Mouse (Mus musculus) thymus, postnatal 36 days (tissue): ENCODE results near the gene Katna1.
A peak's percentile ranks its signal among the peaks of the same experiment; 100 is the strongest.
"Not testable (repeated sequence)": the region's sequence is repeated elsewhere in the genome, so short reads cannot be mapped to it uniquely, and the experiment has no call there.

Experiments used
- DNase-seq, 2 experiments: peaks; one replicate each; pipeline ENCODE4 v3.0.0; 2022; ENCODE audit warnings: mixed read lengths in 2 of 2

Gene Katna1

DNA sequence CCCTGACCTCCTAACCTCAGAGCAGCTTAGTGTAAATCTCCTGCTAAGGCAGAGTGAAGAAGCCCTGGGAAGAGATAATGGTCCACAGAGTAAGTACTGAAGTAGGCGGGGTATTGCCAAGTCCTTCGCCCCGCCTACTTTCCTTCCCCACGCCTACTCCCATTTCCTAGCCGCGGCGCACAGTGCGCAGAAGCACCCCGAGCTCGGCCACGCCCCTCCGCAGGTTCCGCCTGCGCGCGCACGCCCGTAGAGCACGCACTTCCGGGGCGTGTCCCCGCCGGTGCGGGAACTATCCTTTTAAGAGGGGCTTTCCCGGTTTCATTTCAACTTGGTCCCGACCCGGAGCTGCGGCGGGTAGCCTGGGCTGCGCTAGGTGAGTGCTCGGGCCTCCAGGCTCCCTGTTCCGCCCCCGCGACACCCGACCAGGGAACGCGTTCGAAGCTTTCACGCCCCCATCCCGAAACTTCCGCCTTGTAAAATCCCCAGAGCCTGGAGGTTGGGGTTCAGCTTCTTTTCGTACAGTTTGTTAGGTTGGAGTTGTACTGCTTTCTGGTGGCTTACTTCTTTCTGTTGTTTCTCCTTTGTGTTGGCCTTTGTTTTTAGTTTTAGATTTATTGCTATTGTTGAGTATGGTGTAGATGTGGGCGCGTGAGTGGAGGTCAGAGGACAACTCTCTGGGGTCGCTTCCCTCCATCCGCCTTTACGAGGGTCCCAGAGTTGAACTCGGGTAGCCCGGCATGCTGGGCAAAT lies at the start of gene Katna1:
Gene Katna1, plus strand, starts transcription at position 250 of the 750 bp plus-strand sequence.
- DNase-seq, result peak; percentile 93 to 95

DNA sequence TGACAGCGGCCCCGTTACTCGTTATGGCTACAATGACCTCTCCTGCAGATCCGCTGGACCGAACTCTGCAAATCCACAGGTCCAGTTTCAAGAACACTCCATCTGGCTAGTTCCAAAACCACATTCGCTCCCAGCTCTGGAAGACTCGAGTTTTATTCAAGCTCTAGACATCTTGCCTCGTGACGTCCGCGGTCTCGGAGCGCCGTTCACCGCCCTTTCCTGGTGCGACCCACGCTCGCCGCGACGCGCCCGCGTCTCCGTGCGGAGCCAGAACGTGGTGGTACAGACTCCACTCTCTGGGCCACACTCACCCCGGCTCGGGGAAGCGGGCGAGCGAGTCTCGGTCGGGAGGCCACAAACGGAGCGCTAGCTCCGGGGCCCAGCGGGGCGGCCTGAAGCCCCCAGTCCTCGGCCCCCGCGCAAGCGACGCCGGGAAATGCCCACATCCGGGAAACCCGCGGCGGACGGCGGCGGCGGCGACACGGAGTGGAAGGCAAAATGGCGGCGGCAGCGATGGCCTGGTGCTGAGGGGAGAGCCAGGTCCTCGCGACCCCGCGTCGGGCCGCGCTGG lies 45.0 kb upstream of the Katna1 start, which contains the start of the genes Pcmt1 and Lats1:
Gene Pcmt1, minus strand, starts transcription at position 406 of the 571 bp plus-strand sequence.
Gene Lats1, plus strand, starts transcription at position 484 of the 571 bp plus-strand sequence.
- peak; percentile 88 to 90 for DNase-seq

DNA sequence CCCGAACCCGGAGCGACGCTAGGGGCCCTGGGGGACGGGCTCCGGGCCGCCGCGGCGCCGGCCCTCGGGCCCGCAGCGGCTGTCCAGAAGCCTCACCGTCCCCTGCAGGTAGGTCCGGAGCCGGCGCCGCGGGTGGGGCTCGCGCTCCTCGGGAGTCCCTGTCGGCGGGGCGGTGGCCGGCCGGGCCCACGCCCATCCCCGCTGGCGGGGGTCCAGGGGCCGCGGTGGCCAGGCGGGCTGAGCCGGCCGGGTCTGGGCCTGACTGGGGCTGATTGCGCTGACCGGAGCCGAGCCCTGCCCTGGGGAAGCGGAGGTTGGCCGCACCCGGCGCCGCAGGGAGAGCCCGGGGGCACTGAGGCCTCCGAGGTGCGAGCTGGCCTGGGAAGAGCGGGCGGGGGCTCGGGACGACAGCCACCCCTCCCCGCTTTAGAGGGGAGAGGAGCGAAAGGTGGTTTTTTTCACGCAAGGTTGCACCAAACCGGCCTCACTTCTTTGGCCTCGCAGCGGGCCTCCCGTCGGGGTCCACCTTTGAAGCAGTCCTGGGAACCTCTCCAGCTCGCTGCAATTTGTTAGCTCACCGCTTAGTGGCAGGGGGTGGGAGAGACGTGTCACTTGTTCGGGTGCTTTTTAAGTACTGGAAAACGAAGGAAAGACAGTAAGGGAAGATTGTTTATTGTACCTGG lies 44.3 kb upstream of the Katna1 start:
- DNase-seq, result peak; percentile 55 to 70

DNA sequence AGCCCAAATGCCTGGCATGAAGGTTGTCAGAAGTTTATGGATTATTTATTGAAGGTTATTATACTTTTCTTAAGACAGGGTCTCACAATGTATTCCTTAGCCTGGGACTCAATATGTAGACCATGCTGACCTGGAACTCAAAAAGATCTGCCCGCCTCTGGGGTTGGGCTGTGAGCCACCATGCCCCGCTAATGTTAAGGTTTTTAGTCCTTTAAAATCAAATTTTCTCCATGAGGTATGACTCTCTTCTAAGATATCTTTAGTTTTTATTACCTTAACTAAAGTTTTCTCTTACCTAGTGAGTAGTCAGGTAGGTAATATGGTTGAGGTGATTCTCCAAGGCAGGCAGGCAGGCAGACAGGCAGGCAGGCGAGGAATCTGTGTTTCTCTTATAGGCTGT lies 43.6 kb upstream of the Katna1 start:
- DNase-seq, result no peak

DNA sequence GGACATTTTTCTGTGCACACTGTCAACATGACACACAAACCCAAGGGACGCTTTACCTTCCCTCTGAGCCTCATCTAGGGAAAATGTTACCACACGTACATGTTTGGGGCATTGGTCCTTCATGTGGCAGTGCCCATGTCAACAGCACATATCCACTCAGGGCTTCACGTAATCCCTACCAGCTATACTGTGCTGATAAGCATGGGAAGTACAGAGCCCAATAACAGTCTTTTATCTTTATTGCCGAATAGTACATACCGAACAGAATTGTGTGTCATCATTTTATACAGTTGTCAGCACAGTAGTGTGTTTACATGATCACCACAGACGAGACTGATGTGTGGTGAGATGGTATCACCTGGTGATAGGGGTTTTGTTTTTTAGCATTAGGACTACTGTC lies 38.9 kb upstream of the Katna1 start:
- no peak for DNase-seq

DNA sequence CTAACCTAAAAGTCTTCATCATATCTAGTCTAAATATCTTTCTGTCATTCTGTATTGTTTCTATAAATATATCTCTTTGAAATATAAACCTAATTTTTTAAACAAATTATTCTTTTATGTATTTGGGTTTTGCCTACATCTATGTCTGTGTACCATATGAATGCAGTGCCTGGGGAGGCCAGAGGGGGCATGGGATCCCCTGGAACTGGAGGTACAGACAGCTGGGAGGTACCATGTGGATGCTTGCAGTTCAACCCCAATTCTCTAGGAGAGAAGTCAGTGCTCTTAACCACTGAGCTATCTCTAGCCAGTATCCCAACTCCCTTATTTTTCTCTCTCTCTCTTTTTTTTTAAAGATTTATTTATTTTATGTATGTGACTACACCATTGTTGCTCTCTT lies 30.5 kb upstream of the Katna1 start:
- DNase-seq, result peak; percentile 12 to 34

DNA sequence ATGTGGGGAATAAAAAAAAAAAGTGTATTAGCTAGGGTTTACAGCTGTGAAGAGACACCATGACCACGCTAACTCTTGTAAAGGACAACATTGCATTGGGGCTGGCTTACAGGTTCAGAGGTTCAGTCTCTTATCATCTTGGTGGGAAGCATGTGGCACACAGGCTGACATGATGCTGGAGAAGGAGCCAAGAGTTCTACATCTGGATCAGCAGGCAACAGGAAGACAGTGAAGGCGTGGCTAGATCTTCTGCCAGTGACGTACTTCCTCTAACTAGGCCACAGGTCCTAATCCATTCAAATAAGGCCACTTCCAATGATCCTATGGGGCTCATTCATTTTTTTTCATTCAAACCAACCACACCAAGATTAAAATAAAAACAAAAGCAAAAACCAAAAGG lies 25.7 kb upstream of the Katna1 start:
- DNase-seq, result no peak

DNA sequence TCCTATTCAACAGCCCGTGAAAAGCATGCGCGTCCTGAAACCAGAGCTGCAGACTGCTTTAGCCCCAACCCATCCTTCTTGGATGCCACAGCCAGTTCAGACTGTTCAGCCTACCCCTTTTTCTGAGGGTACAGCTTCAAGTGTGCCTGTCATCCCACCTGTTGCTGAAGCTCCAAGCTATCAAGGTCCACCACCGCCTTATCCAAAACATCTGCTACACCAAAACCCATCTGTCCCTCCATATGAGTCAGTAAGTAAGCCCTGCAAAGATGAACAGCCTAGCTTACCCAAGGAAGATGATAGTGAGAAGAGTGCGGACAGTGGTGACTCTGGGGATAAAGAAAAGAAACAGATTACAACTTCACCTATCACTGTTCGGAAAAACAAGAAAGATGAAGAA lies 23.2 kb upstream of the Katna1 start:
- DNase-seq, result no peak

DNA sequence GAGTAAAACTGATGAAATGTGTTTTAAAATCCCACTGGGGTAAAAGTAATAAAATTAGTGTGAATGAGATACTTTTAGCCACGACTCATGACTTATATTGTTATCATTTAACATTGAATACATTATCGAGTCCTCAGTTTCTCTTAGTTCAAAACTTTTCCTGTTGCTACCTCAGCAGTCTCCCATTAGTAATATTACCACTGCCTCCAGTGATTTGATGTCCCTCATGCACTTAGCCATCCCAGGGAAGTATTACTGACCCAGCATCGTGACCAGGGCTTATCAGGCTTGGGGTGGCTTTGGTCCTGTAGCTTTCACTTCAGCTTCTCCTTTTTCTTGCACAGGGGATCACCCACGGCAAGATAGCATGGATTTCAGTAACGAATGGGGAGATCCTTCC lies 15.7 kb upstream of the Katna1 start:
- no peak for DNase-seq

DNA sequence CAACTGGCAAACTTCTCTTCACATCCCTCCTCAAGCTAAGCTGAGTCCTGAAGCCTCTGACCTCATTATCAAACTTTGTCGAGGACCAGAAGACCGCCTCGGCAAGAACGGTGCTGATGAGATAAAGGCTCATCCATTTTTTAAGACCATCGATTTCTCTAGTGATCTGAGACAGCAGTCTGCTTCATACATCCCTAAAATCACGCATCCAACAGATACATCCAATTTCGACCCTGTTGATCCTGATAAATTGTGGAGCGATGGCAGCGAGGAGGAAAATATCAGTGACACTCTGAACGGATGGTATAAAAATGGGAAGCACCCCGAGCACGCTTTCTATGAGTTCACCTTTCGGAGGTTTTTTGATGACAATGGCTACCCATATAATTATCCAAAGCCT lies 13.3 kb upstream of the Katna1 start:
- no peak for DNase-seq

DNA sequence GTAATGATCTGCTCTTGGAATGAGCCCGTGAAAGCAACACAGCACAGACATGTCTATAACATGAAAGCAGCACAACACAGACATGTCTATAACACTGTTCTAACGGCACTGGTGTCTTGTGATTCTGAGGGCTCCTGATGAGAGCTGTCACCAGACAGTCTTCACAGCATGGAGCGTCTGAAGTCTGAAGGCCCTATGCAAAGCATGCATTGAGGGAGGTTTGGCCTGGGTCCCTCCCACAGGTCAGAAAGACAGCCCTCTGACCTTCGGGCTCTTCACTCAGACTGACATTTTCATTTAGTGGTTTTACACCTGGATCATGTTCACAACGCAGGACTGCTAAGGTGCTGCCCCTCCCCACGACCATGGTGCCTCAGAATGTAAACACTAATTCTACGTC lies 10.7 kb upstream of the Katna1 start:
- DNase-seq, result no peak

DNA sequence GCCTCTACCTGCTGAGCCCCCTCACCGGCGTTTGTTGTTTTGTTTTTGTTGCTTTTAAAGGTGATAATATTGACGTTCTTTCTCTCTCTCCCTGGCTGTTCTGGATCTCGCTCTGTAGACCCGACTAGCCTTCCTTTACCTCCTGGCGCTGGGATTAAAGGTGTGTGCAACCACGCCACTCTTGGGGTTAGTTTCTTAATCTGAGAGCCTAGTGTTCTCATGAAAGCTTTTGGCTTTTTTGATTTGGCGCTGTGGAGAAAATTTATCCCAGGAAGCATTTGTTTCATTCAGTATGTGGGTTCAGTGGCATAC lies 657 bp downstream of the Katna1 start:
- no peak for DNase-seq

DNA sequence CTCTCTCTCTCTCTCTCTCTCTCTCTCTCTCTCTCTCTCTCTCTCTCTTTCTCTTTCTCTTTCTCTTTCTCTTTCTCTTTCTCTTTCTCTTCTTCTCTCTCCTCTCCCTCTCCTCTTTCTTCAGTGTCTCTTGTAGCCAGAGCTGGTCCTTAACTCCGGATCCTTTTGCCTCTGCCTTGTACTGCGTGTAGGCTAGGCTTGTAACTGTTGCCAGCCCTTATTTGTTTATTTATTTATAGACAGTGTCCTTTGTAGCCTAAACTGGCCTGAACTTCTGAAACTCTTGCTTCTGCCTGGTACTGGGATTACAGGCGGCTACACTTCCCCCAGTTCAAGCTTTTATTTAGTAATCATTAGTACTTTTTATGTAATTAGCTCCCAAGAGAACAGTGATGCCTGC lies 1.2 kb downstream of the Katna1 start:
- DNase-seq, result no peak

DNA sequence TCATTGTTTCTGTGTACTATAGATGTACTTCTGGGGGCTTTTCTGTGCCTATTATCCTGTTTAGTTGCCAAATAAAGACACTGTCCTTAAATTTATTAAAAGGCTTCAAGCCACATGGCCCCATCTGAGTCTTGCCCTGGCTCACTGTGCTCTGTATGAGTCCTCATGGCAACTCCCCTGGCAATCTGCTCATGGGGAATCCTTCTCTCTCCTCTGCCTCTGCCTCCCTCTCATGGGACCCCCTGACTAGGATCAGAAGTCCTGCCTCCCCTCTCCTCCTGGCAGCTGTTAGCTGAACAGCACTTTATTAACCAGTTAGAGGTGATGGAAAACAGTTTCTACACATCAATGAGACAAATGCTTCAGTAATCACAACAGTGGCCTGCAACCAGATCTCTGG lies 5.8 kb downstream of the Katna1 start:
- no peak for DNase-seq

DNA sequence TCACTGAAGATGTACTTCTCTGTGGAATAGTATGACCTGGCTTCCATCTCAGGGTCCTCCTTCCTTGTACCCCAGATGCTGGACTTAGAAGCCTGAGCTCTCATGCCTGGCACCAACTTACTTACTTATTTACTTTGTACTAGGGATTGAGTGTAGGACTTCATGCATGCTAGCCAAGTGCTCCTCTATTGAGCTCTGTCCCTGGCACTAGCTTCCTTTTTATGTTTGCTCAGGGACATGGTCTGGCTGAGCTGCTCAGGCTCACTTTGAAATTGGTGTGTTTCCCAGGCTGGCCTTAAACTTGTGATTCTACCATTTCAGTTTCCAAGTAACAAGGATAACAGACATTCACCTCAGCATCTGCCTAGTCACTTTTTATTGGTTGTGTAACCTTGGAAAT lies 11.3 kb downstream of the Katna1 start:
- DNase-seq, result no peak

DNA sequence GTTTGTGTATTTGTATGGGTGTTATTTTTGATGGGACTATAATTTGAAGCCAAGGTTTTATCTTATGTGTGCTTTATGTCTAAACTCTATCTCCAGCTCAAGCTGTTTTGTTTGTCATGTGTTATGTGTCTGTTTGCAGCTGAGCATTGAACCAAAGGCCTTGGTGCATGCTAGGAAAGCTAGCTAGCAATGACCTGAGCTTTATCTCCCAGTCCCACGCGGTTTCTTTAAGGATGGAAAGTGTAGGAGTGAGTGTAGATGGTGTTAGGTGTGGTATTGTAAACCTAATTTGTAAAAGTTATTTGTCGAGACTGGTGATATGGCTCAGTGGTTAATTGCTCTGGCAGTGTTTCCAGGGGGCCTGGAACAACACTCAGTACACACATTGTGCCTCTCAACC lies 12.1 kb downstream of the Katna1 start:
- no peak for DNase-seq

DNA sequence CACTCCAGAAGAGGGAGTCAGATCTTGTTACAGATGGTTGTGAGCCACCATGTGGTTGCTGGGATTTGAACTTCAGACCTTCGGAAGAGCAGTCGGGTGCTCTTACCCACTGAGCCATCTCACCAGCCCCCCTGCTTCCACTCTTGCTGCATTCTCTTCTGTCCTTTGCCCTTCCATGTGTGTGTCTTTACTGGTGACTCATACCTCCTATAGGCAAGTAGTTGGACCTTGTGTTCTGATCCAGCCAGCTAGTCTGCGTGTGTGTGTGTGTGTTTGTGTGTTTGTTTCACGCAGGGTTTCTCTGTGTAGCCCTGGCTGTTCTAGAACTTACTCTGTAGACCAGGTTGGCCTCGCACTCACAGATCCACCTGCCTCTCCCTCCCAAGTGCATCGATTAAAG lies 19.7 kb downstream of the Katna1 start:
- DNase-seq, result not testable (repeated sequence)

DNA sequence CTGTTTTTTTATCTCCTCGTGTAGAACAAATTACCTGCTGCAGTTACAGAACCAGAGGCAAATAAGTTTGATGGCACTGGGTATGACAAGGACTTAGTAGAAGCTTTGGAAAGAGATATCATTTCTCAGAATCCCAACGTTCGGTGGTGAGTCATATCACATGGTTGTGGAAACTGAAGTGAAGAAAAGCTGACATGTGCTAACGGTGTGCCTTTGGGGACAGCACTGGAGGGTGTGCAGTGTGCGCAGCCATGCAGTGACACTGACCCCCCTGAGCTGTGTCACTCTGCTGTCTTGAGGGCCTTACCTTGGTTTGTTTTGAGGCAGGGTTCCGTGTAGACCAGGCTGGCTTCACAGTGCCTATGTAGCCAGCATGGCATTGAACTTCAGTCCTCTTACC lies 23.0 kb downstream of the Katna1 start:
- DNase-seq, result no peak

DNA sequence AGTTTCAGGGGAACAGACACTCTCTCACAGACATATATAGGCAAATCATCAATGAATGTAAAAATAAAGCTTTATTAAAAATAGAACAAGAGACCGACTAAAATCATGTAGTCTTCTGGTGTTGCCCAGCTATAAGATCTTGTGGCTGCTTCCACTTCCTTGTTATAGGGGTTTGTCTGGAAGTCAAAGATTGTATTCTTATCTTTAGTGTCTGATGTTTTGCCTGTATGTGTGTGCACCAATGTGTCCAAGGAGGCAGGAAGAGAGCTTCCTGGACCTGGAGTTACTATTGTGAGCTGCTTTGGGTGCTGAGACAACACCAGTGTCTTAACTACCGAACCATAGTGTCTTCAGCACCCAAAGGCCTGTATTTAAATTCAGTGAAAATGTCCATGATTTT lies 31.7 kb downstream of the Katna1 start:
- DNase-seq, result no peak

DNA sequence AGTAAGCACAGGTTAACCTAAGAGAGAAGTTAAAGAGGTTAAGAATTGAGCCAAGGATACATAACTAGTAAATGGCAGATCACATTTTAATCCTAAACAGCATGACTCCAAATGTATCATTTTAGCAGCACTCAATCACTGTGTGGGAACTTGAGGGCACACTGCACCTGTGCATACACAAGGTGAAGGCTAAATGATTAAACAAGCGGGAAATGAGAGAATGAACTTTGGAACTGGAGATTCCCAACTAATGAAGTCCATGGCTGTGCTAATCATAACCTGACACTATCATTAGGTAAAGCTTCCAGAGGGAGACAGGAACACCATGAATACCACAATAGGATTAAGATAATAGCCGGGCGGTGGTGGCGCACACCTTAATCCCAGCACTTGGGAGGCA lies 46.5 kb downstream of the Katna1 start:
- DNase-seq, result no peak

DNA sequence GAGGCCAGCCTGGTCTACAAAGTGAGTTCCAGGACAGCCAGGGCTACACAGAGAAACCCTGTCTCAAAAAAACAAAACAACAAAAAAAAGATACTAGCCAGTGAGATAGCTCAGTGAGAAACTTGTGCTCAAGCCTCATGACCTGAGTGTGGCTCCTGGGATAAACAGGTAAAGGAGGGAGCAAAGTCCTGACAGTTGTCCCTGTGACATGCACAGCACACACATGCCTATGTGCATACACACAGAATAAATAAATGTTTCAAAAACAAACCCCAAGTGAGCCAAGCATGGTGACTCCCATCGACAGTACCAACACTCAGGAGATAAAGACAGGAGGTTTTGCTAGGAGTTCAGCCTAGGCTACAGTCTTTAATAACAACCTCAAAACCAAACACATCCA lies 47.0 kb downstream of the Katna1 start:
- DNase-seq, result no peak

DNA sequence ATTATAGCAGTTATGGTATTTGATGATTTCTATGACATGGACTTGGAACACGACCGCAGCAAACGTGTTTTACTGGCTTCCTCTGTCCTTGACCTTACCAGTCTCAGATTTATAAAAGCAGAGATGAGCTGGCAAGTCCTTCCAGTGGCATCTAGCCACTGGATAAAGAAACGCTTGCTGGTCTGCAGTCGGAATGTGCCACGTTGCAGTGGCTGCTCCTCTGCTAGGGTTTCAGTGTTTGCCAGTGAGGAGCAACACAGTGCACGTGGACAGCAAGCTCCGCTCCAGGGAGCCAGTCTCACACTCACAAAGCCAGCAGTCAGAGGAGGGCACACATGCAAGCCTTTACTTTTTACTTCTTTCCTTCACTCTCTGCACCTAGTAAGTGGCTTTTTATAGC lies 49.6 kb downstream of the Katna1 start:
- no peak for DNase-seq

DNA sequence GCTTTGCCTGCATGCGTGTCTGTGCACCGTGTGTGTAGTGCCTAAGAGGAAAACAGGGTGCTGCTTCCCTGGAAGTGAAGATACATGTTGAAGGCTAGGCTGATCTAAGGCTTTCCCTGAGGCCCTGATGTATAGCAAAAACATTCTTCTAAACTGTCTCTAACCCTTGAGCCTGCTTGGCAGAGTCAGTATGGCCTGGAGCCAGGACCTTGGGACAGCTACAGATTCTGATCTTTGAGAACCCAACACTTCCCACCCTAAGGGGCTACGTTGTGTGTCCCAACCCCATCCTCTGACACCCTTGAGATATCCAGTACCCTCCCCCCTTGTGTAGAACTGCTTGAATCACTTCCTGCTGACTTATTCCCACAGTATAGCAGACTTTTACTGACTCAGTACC lies 52.6 kb downstream of the Katna1 start:
- DNase-seq, result no peak

DNA sequence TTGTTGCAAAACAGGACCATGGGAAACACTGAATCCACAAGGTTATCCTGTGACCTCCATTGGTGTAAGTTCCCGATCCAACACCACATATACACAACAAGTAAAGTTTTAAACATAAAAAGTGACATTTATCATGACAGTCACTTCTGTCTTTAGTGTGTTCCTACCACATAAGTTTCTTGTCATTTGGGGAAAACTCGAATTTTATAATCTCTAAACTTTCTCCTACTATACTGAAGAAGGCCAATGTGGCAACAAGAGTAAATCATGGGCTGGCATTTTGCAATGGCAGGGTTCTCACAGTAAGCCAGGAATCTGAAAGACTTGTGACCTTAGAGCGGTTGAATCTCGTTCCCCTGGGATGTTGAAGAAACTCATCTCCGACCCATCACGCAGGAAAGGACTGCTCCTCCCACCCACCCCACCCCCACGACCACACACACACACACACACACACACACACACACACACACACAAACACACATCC lies 54.0 kb downstream of the Katna1 start:
- DNase-seq, result no peak
